In the genomic region with DNA sequence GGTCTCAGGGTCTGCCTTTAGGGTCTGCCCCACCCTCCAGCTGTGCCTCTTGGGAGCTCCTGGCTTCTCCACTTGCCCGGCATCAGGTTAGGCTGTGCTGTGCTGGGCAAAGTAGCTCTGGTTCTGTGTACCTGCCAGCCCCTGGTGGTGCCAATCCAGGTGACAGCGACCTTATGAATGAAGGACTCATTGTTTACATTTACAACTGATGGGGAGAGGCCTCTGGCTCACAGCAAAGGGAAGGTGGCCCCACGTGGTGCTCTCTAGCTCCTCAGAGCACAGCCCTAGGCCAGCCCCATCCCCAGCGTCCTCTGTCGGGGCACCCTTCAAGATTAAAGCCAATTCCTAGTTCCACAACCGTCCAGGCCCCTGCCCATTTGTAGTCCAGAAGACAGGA, we compare ENCODE assay signal across 8 mouse cellular contexts. TPM values are rescaled to one million over a fixed set of nuclear protein-coding genes. Genes with fewer than 3 reads are reported as not detected.
DNase-seq lines count a peak whose midpoint lies in the region; ATAC-seq and TF ChIP-seq lines count a peak whose summit lies in the region.
"Had no signal": no experiment of that assay in that cellular context is flagged by ENCODE, and none has a peak within 500 bp of the region (broad histone marks: within the 10 kb centered on the region; RNA-seq: fewer than 3 reads in every experiment).

No protein-coding gene starts in this region.

- no peak for TF ChIP-seq CTCF in lung, embryonic 14.5 days (IDR thresholded peaks at IDR 0.05; ENCODE audit: low read depth)

- H3K27ac ChIP-seq in lung, embryonic 14.5 days (ENCODE audit: low read depth), result peak overlapping the region; percentile 96; the same call in 1 of the 2 replicates
- H3K27ac ChIP-seq in hindbrain, embryonic 13.5 days, result peak overlapping the region; percentile 99
- no peak overlapping the region for H3K27ac ChIP-seq in midbrain, embryonic 11.5 days (ENCODE audit: low read depth, low read length)

- H3K4me2 ChIP-seq in lung, embryonic 14.5 days, result peak overlapping the region; percentile 77
- peak overlapping the region; percentile 98 for H3K4me2 ChIP-seq in hindbrain, embryonic 13.5 days
- H3K4me2 ChIP-seq in midbrain, embryonic 11.5 days, result peak overlapping the region; percentile 93

- H3K4me1 ChIP-seq in lung, embryonic 14.5 days (ENCODE audit: insufficient read depth), result peaks cover 22% of the 10 kb centered on the region
- H3K4me1 ChIP-seq in hindbrain, embryonic 13.5 days (replicated peaks), result peaks cover 72% of the 10 kb centered on the region
- peaks cover 25% of the 10 kb centered on the region for H3K4me1 ChIP-seq in midbrain, embryonic 11.5 days (ENCODE audit: control insufficient read depth, insufficient read depth, low read length)

- ATAC-seq in lung, embryonic 14.5 days (ENCODE audit: insufficient read depth), result no peak
- no peak; the same call in 1 of the 2 replicates for ATAC-seq in hindbrain, embryonic 13.5 days (ENCODE audit: low FRiP score)
- no peak for ATAC-seq in midbrain, embryonic 11.5 days (ENCODE audit: low FRiP score)

- peak overlapping the region; percentile 83 for H3K4me3 ChIP-seq in lung, embryonic 14.5 days (ENCODE audit: low read depth, low read length)
- H3K4me3 ChIP-seq in hindbrain, embryonic 13.5 days, result peak overlapping the region; percentile 91
- H3K4me3 ChIP-seq in midbrain, embryonic 11.5 days (ENCODE audit: low read depth, low read length), result peak overlapping the region; percentile 67

- no peaks in the 10 kb centered on the region for H3K36me3 ChIP-seq in lung, embryonic 14.5 days (ENCODE audit: insufficient read depth)
- H3K36me3 ChIP-seq in hindbrain, embryonic 13.5 days, result no peaks in the 10 kb centered on the region
- no peaks in the 10 kb centered on the region for H3K36me3 ChIP-seq in midbrain, embryonic 11.5 days (ENCODE audit: control insufficient read depth, insufficient read depth, low read length)

- no peaks in the 10 kb centered on the region for H3K27me3 ChIP-seq in lung, embryonic 14.5 days (ENCODE audit: insufficient read depth, low read length)
- H3K27me3 ChIP-seq in hindbrain, embryonic 13.5 days, result no peaks in the 10 kb centered on the region
- no peaks in the 10 kb centered on the region for H3K27me3 ChIP-seq in midbrain, embryonic 11.5 days (ENCODE audit: control insufficient read depth, insufficient read depth, low read length)

- H3K9ac ChIP-seq in lung, embryonic 14.5 days, result peak overlapping the region; percentile 89
- H3K9ac ChIP-seq in hindbrain, embryonic 13.5 days, result peak overlapping the region; percentile 99
- H3K9ac ChIP-seq in midbrain, embryonic 11.5 days (ENCODE audit: low read length), result peak overlapping the region; percentile 96

- DNase-seq in lung, embryonic 14.5 days, result peak; percentile 30
- DNase-seq in lung, postnatal 14 days, result no peak
- DNase-seq in cerebellum, adult 9-10 months, result peak; percentile 59
- DNase-seq in midbrain, embryonic 11.5 days (ENCODE audit: low spot score, missing footprints), result peak; percentile 83
- no peak for DNase-seq in adrenal gland, adult 18-20 months (ENCODE audit: low spot score in 2 of 2)
- no peak for DNase-seq in spleen, postnatal 10 days (ENCODE audit: low spot score in 2 of 2)

- H3K9me3 ChIP-seq in lung, embryonic 14.5 days (ENCODE audit: low read depth, low read length), result no peaks in the 10 kb centered on the region
- no peaks in the 10 kb centered on the region for H3K9me3 ChIP-seq in hindbrain, embryonic 13.5 days
- H3K9me3 ChIP-seq in midbrain, embryonic 11.5 days (ENCODE audit: control insufficient read depth, low read length), result no peaks in the 10 kb centered on the region

- WGBS in lung, embryonic 14.5 days, result 7% methylated on average over 6 of the region's 6 CpGs
- 9% methylated on average over 6 of the region's 6 CpGs for WGBS in hindbrain, embryonic 13.5 days
- 13% methylated on average over 6 of the region's 6 CpGs for WGBS in midbrain, embryonic 11.5 days

RNA-seq across cellular contexts. Expression of gene Clip2, which starts 1.4 kb away (rescaled TPM):
- 5.8 and 6.6 TPM in 2 replicates for polyA plus RNA-seq in lung, embryonic 14.5 days (2014; fragmentation: Nextera tagmentation; extraction: Ambion mirVana)
- 14.4 and 15.1 TPM in 2 replicates for polyA plus RNA-seq in hindbrain, embryonic 13.5 days (2015; fragmentation: Nextera tagmentation; extraction: Ambion mirVana)
- polyA plus RNA-seq in midbrain, embryonic 11.5 days (2014; fragmentation: Nextera tagmentation; extraction: Ambion mirVana), result 5.6 and 5.8 TPM in 2 replicates
- 10 to 100 TPM; 16.7 to 17.7 TPM for total RNA-seq in adrenal gland, adult 18-20 months (2021)

RNA-seq across cellular contexts. Expression of gene Syna, which starts 9.1 kb away (rescaled TPM):
- not detected in 2 replicates for polyA plus RNA-seq in lung, embryonic 14.5 days (2014; fragmentation: Nextera tagmentation; extraction: Ambion mirVana)
- 0.42 and 0.43 TPM in 2 replicates for polyA plus RNA-seq in hindbrain, embryonic 13.5 days (2015; fragmentation: Nextera tagmentation; extraction: Ambion mirVana)
- polyA plus RNA-seq in midbrain, embryonic 11.5 days (2014; fragmentation: Nextera tagmentation; extraction: Ambion mirVana), result 0.30 TPM in 1 of 2 replicates, not detected in the other
- total RNA-seq in adrenal gland, adult 18-20 months (2021), result not detected
- total RNA-seq: common myeloid progenitor, adult 5-6 weeks had no signal

RNA-seq across cellular contexts. Expression of gene Rfc2, which starts 30.3 kb away (rescaled TPM):
- polyA plus RNA-seq in lung, embryonic 14.5 days (2014; fragmentation: Nextera tagmentation; extraction: Ambion mirVana), result 324 and 338 TPM in 2 replicates
- polyA plus RNA-seq in hindbrain, embryonic 13.5 days (2015; fragmentation: Nextera tagmentation; extraction: Ambion mirVana), result 192 and 194 TPM in 2 replicates
- 321 and 338 TPM in 2 replicates for polyA plus RNA-seq in midbrain, embryonic 11.5 days (2014; fragmentation: Nextera tagmentation; extraction: Ambion mirVana)
- total RNA-seq in adrenal gland, adult 18-20 months (2021), result 10 to 100 TPM; 34.8 to 37.4 TPM

Comparison
In these comparisons a context has a peak if more than half of its experiments do, and no peak if none do; other contexts are left out.
1. DNase-seq: peak in lung, embryonic 14.5 days (single experiment), cerebellum, adult 9-10 months (single experiment) and midbrain, embryonic 11.5 days (single experiment); none in lung, postnatal 14 days (single experiment), adrenal gland, adult 18-20 months (0 of 2) and spleen, postnatal 10 days (0 of 2).
2. Peak in every context shown above with its lines, with median percentiles within 50 percentile points of each other: H3K4me2 ChIP-seq, H3K4me3 ChIP-seq and H3K9ac ChIP-seq.